Mouse (Mus musculus): ENCODE results near the gene Tent2.

Tent2 gene

GRCm38 (mm10) chr13:93138059-93138458 lies 54.1 kb downstream of the Tent2 start:
- DNase-seq = no peak

- DNase-seq = peak; percentile 57 to 61
These were observed 55.1 kb downstream of the Tent2 start for GRCm38 (mm10) chr13:93137098-93137497.

- no peak for DNase-seq
These were observed 55.9 kb downstream of the Tent2 start for GRCm38 (mm10) chr13:93136251-93136650.

- no peak for DNase-seq
These were observed 56.7 kb downstream of the Tent2 start for GRCm38 (mm10) chr13:93135501-93135900.

GRCm38 (mm10) chr13:93130674-93131073 lies 61.5 kb downstream of the Tent2 start:
- DNase-seq = no peak

- no peak for DNase-seq
These were observed 63.2 kb downstream of the Tent2 start for GRCm38 (mm10) chr13:93128961-93129360.

GRCm38 (mm10) chr13:93128111-93128860 lies 63.9 kb downstream of the Tent2 start:
- no peak for DNase-seq

- DNase-seq = no peak
These were observed 69.9 kb downstream of the Tent2 start for GRCm38 (mm10) chr13:93122321-93122720.

- no peak for DNase-seq
These were observed 74.9 kb downstream of the Tent2 start for GRCm38 (mm10) chr13:93117241-93117640.

- no peak for DNase-seq
These were observed 89.7 kb downstream of the Tent2 start for GRCm38 (mm10) chr13:93102340-93103090.

- no peak for DNase-seq
These were observed 93.6 kb downstream of the Tent2 start for GRCm38 (mm10) chr13:93098596-93098995.

- DNase-seq = no peak
These were observed 95.5 kb downstream of the Tent2 start for GRCm38 (mm10) chr13:93096643-93097042.

All from cerebellum, adult 18-20 months (tissue).